Mouse (Mus musculus) midbrain, postnatal 0 days (tissue): Measurements from ENCODE around the gene Ssr1. TPM values are rescaled to one million over a fixed set of nuclear protein-coding genes. Genes with fewer than 3 reads are reported as not detected.

Experiments used
- ATAC-seq: fragments of 200-750 bp; cut with Nextera tagmentation; 2 replicates; pipeline ENCODE4 v1.8.0; 2017; ENCODE audit warnings: moderate number of reproducible peaks, mild to moderate bottlenecking, moderate TSS enrichment, moderate library complexity; ENCODE audit not compliant: low FRiP score
- DNase-seq: peaks from one replicate; pipeline ENCODE4 v3.0.0-alpha.2; 2015; ENCODE audit warnings: low spot score
- H3K27ac ChIP-seq: fragments of 300-500 bp; sonication (generic); 2 replicates; pipeline ENCODE4 v1.5.1; 2014; ENCODE audit warnings: low read depth, mild to moderate bottlenecking, low read length, mixed read lengths
- H3K27me3 ChIP-seq: fragments of 300-500 bp; sonication (generic); 2 replicates; pipeline ENCODE4 v1.6.1; 2014; ENCODE audit warnings: low read length, control low read depth, mixed read lengths; ENCODE audit not compliant: insufficient read depth
- H3K36me3 ChIP-seq: fragments of 300-500 bp; sonication (generic); 2 replicates; pipeline ENCODE4 v1.6.1; 2014; ENCODE audit warnings: low read length, control low read depth, mixed read lengths; ENCODE audit not compliant: insufficient read depth
- H3K4me1 ChIP-seq: fragments of 300-500 bp; sonication (generic); 2 replicates; pipeline ENCODE4 v1.6.1; 2014; ENCODE audit warnings: mild to moderate bottlenecking, control low read depth, antibody characterized with exemption, low read length, mixed read lengths; ENCODE audit not compliant: insufficient read depth
- H3K4me2 ChIP-seq: fragments of 300-500 bp; sonication (generic); 2 replicates; pipeline ENCODE4 v1.6.1; 2014; ENCODE audit warnings: low read depth, mild to moderate bottlenecking, low read length, mixed read lengths; ENCODE audit not compliant: poor library complexity, severe bottlenecking
- H3K4me3 ChIP-seq: fragments of 300-500 bp; sonication (generic); 2 replicates; pipeline ENCODE4 v1.5.1; 2014; ENCODE audit warnings: low read depth, mild to moderate bottlenecking, low read length, moderate library complexity
- H3K9ac ChIP-seq: fragments of 300-500 bp; sonication (generic); replicated peaks from 2 replicates; pipeline ENCODE4 v1.6.1; 2014; ENCODE audit warnings: mild to moderate bottlenecking, low read length, moderate library complexity, mixed read lengths; ENCODE audit not compliant: poor library complexity, severe bottlenecking
- H3K9me3 ChIP-seq: fragments of 300-500 bp; sonication (generic); 2 replicates; pipeline ENCODE4 v1.6.1; 2016; ENCODE audit warnings: low read length, control low read depth
- CTCF ChIP-seq: IDR thresholded peaks from 2 replicates; pipeline ENCODE4 v1.5.1; 2016; ENCODE audit warnings: antibody characterized with exemption, mild to moderate bottlenecking
- WGBS: fragments of 180-500 bp; shearing (Covaris S2); extraction: QIAGEN DNeasy Blood & Tissue Kit; methylation state at CpG from one replicate; pipeline ENCODE4 v1.1.7; 2014; 5-methylcytosine and 5-hydroxymethylcytosine counted together
- polyA plus RNA-seq: library from polyadenylated mRNA; unstranded; fragments of >200 nt; fragmentation: Nextera tagmentation; extraction: Ambion mirVana; gene quantifications from 2 replicates; pipeline ENCODE4 v1.2.1, GENCODE M21; 2015
- total RNA-seq: library from RNA; depleted of rRNA; stranded (reverse); fragments of >200 nt; gene quantifications from 2 replicates; pipeline ENCODE4 v1.2.3, GENCODE M21; 2014; rRNA removed

Gene Ssr1
- total and polyA plus RNA-seq, 2 experiments from 2014 or later = 32.5 to 71.0 TPM

GRCm38 (mm10) chr13:37923643-37924460 is 70.2 kb downstream of the Ssr1 start:
- no peak for ATAC-seq

DNA sequence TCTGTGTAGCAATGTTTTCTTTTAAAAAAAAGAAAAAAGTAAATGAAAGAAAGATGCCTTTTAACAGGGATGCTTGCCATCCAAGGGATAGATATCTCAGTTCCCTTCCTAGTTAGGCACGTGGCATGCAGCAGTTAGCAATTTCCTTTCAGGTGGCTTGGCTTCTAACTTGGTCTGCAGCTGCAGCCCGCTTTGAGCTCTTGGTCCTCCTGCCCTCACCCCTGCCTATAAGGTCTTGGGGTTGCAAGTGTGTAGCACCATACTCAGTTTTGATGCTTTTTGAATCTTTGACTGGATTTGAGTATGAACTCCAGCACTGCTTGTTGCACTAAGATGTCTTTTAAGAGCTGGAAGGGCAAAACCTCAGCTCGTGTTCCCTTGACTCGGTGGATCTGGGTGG is 70.9 kb downstream of the Ssr1 start:
- no peak overlapping the region for H3K9ac ChIP-seq
- 94% methylated on average over 4 of the region's 4 CpGs for WGBS
- H3K36me3 ChIP-seq = no peaks in the 10 kb centered on the region
- H3K27me3 ChIP-seq = no peaks in the 10 kb centered on the region
- H3K4me1 ChIP-seq = no peaks in the 10 kb centered on the region
- no peaks in the 10 kb centered on the region for H3K9me3 ChIP-seq
- DNase-seq = no peak
- H3K4me3 ChIP-seq = no peak overlapping the region
- no peak for TF ChIP-seq CTCF
- ATAC-seq = no peak
- H3K4me2 ChIP-seq = no peak overlapping the region
- no peak overlapping the region for H3K27ac ChIP-seq

More at GRCm38 (mm10) chr13:37923643-37924460, 70.2 kb downstream of the Ssr1 start:
- Histone ChIP-seq H3K27me3 (no peaks in the 10 kb centered on the region), H3K27ac (no peak overlapping the region), H3K4me1 (no peaks in the 10 kb centered on the region), H3K9me3 (no peaks in the 10 kb centered on the region), H3K9ac (no peak overlapping the region), H3K36me3 (no peaks in the 10 kb centered on the region), H3K4me3 (no peak overlapping the region), H3K4me2 (no peak overlapping the region)
- no peak for DNase-seq
- no peak for TF ChIP-seq CTCF
- WGBS = 87% methylated on average over 10 of the region's 10 CpGs

GRCm38 (mm10) chr13:37920727-37921126 is 73.3 kb downstream of the Ssr1 start:
- Histone ChIP-seq H3K4me1 (no peaks in the 10 kb centered on the region), H3K27ac (no peak overlapping the region), H3K4me2 (no peak overlapping the region), H3K9ac (no peak overlapping the region), H3K27me3 (no peaks in the 10 kb centered on the region), H3K9me3 (no peaks in the 10 kb centered on the region), H3K36me3 (no peaks in the 10 kb centered on the region), H3K4me3 (no peak overlapping the region)
- 9% methylated on average over 2 of the region's 2 CpGs for WGBS
- no peak for DNase-seq
- ATAC-seq = no peak
- no peak for TF ChIP-seq CTCF

DNA sequence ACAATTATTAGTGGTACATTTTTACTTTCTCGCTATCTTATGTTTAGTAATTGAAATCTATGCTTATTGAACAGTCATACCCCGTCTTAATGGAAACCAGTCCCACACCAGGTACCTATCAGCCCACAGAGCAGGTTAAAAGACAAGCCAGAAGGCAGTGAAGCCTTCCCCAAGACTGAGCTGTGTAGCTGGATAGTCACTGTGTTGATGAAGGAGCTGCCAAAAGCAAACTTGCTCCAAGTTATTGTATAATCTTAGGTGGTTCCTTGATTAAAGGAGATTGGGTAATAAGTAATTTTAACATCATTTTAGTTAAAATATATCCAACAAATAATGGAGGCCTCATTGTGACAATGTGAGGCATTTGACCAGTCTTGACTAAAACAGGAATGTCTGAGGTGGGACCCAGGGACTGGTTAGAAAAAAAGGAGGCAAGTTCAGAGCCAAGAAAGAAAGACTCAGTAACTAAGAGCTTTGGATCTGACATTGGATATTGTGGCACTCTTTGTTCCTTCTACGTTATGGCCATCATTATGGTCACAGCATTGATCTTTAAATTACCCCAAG is 74.2 kb downstream of the Ssr1 start:
- DNase-seq = no peak
- TF ChIP-seq CTCF = no peak
- no peak overlapping the region for H3K27ac ChIP-seq
- H3K9ac ChIP-seq = no peak overlapping the region
- ATAC-seq = no peak
- H3K4me1 ChIP-seq = no peaks in the 10 kb centered on the region
- WGBS = 90% methylated on average over 3 of the region's 3 CpGs
- no peaks in the 10 kb centered on the region for H3K36me3 ChIP-seq
- no peaks in the 10 kb centered on the region for H3K9me3 ChIP-seq
- no peak overlapping the region for H3K4me2 ChIP-seq
- no peak overlapping the region for H3K4me3 ChIP-seq
- no peaks in the 10 kb centered on the region for H3K27me3 ChIP-seq

DNA sequence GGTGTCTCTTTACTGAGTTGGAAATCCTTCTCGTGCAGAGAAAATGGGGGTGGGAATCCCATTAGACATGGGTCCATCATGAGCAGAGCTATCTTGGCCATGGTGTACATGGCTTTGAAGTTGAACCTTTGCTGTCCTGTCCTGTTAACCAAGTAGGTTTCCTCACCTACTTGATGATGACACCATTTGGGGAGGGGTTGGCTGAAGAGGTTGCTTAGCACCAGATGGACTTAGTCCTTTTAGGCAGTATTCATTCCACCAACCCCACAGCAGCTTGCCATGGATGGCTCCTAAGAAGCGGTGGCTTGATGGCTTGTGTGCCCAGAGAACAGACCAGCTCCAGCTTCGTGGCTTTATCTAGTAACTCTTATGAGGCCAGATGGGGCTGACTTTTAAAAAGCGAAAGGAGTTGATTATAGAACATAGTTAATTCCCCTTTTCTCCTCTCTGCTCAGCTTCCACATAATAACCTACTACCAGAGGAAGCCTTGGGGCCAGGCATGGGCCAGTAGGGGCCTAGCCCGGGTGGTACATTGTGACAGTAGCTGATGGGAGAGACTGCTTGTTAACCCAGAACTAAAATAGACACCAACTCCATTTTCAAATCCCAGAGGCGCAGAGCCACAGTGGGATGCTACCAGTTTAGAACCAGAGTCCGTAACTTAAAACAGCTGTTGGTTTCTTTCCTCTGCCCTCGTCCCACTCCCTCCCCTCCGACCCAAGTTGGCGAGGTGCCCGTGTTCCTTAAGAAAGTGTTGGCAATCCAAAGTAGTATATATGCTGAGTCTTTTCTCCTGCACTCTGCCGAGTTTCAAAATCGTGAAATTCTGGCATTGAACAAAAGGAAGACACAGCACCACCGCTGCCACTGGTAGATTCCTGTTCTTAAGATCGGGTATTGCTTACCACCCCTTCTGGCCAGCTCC is 75.4 kb downstream of the Ssr1 start:
- H3K4me2 ChIP-seq = no peak overlapping the region
- DNase-seq (no peak), ATAC-seq (no peak)
- no peaks in the 10 kb centered on the region for H3K36me3 ChIP-seq
- H3K4me3 ChIP-seq = no peak overlapping the region
- H3K9ac ChIP-seq = no peak overlapping the region
- H3K9me3 ChIP-seq = no peaks in the 10 kb centered on the region
- WGBS = 86% methylated on average over 15 of the region's 15 CpGs
- H3K27ac ChIP-seq = no peak overlapping the region
- no peak for TF ChIP-seq CTCF
- H3K27me3 ChIP-seq = no peaks in the 10 kb centered on the region
- H3K4me1 ChIP-seq = no peaks in the 10 kb centered on the region

Other genes with a start within 250 kb of the Ssr1 start
- gene Rreb1, start 215.8 kb downstream of the Ssr1 start, total RNA-seq = 4.3 TPM in 2 replicates
- gene Rreb1, start 215.8 kb downstream of the Ssr1 start, polyA plus RNA-seq = 1.4 and 2.0 TPM in 2 replicates
- 24.5 and 44.6 TPM in 2 replicates for gene Riok1, start 42.8 kb upstream of the Ssr1 start, total RNA-seq
- gene Riok1, start 42.8 kb upstream of the Ssr1 start, polyA plus RNA-seq = 44.3 and 45.7 TPM in 2 replicates
- 1.6 and 3.4 TPM in 2 replicates for gene Cage1, start 42.9 kb upstream of the Ssr1 start, total RNA-seq
- gene Cage1, start 42.9 kb upstream of the Ssr1 start, polyA plus RNA-seq = 3.8 and 4.4 TPM in 2 replicates
- gene Dsp, start 157.1 kb upstream of the Ssr1 start, total RNA-seq = 1.1 and 2.7 TPM in 2 replicates
- 0.07 and 0.11 TPM in 2 replicates for gene Dsp, start 157.1 kb upstream of the Ssr1 start, polyA plus RNA-seq
- 9.6 and 10.5 TPM in 2 replicates for gene Snrnp48, start 210.7 kb upstream of the Ssr1 start, total RNA-seq
- gene Snrnp48, start 210.7 kb upstream of the Ssr1 start, polyA plus RNA-seq = 17.8 and 21.2 TPM in 2 replicates